Mouse (Mus musculus): ENCODE data around the gene C1ra.
"Not testable (repeated sequence)": the region's sequence is repeated elsewhere in the genome, so short reads cannot be mapped to it uniquely, and the experiment has no call there.

The C1ra gene

GRCm38 (mm10) chr6:124512355-124512836 lies at the start of gene C1ra:
Gene C1ra, plus strand, starts transcription at chr6:124512405.
- DNase-seq (ENCODE audit: low read depth, low spot score), result peak; percentile 67

DNA sequence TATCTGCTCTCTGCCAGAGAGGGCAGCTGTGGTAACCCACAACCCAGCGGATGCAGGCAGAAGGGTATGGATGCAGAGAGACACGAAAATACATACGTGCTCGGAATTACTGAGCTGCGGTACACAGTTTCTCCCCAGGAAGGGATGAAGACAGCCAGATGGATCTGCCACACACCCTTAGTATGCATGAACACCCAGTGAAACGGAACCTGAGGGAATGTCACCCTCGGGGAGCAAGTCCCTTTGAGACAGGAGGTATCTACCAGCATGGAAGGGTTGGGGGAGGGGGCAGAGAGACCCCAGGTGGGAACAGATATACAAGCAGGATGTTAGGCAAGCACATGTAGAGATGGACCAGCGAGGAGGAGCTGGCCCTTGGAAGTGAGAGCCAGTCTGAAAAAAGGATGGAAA lies 48.3 kb upstream of the C1ra start:
- no peak for DNase-seq (ENCODE audit: low read depth, low spot score)

GRCm38 (mm10) chr6:124464305-124465271 lies 47.6 kb upstream of the C1ra start, which contains the start of gene Clstn3:
Gene Clstn3, minus strand, starts transcription at chr6:124464794.
- peak; percentile 62 for DNase-seq (ENCODE audit: low read depth, low spot score)

DNA sequence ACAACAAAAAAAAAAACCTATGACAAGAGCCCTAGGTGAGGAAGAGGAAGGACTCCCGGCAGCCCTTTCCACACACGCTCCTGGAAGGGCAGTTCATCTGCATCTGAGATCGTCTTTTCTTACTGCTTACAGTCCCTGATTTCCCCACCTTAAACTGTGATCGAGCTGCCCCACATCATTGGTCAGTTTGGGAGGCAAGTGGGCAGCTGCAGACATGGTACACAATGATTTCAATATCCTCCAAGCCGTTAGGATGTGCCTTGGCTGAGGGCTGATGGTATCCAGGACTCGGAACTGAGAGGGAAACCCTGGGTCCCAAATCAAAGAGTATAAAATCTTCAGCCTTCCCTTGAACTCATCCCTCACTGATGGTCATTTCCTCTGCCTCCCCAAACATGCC lies 46.9 kb upstream of the C1ra start:
- DNase-seq (ENCODE audit: low read depth, low spot score), result no peak

- DNase-seq (ENCODE audit: low read depth, low spot score), result no peak
These were observed 46.5 kb upstream of the C1ra start for GRCm38 (mm10) chr6:124465729-124466128.

DNA sequence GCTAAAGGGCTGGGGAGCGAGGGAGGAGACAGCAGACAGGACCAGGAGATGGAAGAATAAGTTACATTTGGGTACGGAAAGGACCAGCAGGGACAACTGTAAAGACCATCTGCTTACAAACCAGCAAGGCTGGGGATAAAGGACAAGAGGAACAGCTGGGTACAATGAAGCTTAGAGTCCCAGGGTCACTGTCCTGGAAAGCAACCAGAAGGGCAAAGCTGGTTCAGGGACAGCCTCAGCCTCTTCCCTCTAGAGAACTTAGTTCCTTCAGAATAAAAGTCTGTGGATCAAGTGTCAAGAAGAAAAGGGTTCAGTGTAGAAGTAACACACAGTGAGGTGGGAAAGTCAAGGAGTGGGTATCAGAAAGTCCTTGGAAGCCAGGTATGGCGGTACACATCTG lies 41.1 kb upstream of the C1ra start:
- DNase-seq (ENCODE audit: low read depth, low spot score), result no peak

GRCm38 (mm10) chr6:124471783-124472638 lies 40.2 kb upstream of the C1ra start:
- not testable (repeated sequence) for DNase-seq (ENCODE audit: low read depth, low spot score)

DNA sequence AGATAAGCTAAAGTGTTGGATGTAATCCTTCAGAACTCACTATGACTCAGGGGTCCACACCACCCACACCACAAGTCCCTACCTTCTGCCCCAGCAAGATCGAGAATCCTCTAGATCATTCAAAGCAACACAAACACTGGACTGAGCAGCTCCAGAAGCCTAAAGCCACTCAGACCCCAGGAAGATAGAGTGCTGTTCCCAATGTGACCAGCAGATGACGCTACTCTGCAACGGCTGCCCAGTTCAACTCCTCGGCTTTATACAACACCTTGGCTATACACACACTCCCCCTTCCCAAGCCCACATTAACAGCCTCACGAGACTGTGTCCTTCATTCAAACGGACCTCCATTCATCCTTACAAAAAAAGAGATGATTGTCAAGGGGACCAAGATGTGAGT lies 39.4 kb upstream of the C1ra start:
- peak; percentile 27 for DNase-seq (ENCODE audit: low read depth, low spot score)

GRCm38 (mm10) chr6:124474621-124475020 lies 37.6 kb upstream of the C1ra start:
- no peak for DNase-seq (ENCODE audit: low read depth, low spot score)

- DNase-seq (ENCODE audit: low read depth, low spot score), result not testable (repeated sequence)
These were observed 36.7 kb upstream of the C1ra start for GRCm38 (mm10) chr6:124475335-124476075.

- no peak for DNase-seq (ENCODE audit: low read depth, low spot score)
These were observed 36.0 kb upstream of the C1ra start for GRCm38 (mm10) chr6:124476216-124476615.

GRCm38 (mm10) chr6:124476796-124477195 lies 35.4 kb upstream of the C1ra start:
- no peak for DNase-seq (ENCODE audit: low read depth, low spot score)

GRCm38 (mm10) chr6:124477221-124477655 lies 35.0 kb upstream of the C1ra start:
- DNase-seq (ENCODE audit: low read depth, low spot score), result no peak

- no peak for DNase-seq (ENCODE audit: low read depth, low spot score)
These were observed 34.1 kb upstream of the C1ra start for GRCm38 (mm10) chr6:124477922-124478651.

DNA sequence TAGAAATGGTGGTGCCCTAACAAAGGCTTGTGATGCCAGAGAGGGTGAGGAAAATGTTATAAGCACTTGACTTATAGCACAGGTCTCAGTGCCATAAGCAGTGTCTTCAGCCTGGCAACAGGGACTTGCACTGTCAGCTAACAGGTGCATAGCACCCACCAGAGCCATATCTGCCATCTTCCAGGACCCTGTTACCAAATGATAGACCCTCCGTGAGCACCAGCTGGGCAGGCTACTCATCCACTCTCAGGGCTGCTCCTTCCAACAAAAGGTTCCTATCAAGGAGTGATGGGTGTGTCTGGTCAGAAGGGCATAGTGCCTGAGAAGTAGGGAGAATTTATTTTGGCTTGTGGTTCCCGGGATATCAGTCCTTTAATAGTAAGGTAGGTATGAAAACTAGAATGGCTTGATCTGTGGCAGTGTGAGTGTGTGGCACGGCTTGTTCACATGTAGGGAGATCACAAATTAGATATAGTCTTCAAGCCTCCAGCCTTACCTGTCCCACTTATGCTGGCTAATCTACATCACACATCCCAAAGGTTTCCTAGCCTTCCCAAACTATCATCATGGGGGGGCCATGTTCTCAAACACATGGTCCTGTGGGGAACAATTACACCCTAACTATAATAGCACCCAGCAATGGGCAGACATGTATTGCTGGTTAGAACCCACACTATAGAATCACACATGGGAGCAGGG lies 33.2 kb upstream of the C1ra start:
- no peak for DNase-seq (ENCODE audit: low read depth, low spot score)

GRCm38 (mm10) chr6:124479573-124479930 lies 32.7 kb upstream of the C1ra start:
- DNase-seq (ENCODE audit: low read depth, low spot score), result no peak

DNA sequence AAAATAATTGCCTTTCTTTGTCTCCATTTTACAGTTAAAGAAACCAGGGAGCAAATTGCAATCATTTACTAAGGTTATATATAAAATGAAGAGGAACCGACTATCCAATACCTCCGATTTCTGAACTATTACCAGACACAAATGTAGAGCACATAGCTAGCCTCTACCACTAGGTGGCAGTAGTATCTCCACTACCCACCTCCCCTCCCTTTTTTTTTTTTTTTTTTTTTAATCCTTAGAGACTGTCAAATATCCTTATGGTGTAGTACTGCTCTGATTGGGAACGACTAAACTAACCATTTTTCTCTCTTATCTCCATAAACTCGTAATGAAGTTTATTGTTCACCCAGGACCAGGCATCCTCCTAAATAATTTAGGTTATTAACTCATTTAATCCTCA lies 31.9 kb upstream of the C1ra start:
- DNase-seq (ENCODE audit: low read depth, low spot score), result peak; percentile 73

GRCm38 (mm10) chr6:124481571-124481970 lies 30.6 kb upstream of the C1ra start:
- DNase-seq (ENCODE audit: low read depth, low spot score), result peak; percentile 58

GRCm38 (mm10) chr6:124483831-124484230 lies 28.4 kb upstream of the C1ra start:
- DNase-seq (ENCODE audit: low read depth, low spot score), result not testable (repeated sequence)

DNA sequence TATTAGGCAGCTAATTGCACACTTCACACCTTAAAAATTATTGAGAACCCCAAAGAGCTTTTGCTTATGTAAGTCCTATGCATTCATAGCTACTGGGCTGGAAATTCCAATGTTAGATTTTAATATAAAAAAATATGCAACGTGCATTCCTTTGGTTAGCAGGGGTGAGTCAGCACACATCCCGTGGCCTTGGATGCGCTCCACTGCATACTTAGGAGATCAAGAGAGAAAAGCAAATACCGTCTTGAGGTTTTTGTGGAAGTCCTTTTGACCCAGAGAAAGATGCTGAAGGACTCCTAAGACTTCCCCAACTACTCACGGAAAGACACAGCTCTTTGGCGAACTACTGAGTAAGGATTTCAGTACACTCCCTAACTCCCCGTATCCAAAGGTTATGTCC lies 27.4 kb upstream of the C1ra start:
- no peak for DNase-seq (ENCODE audit: low read depth, low spot score)

Data from CD4-positive, CD25-positive, alpha-beta regulatory T cell, adult 2 months (primary cell).